Mouse (Mus musculus) liver, postnatal 0 days (tissue): ENCODE data around the gene Psmb1. TPM values are rescaled to one million over a fixed set of nuclear protein-coding genes. Genes with fewer than 3 reads are reported as not detected.

Experiments
- ATAC-seq: fragments of 200-750 bp; cut with Nextera tagmentation; 2 replicates; pipeline ENCODE4 v1.8.0; 2017; ENCODE audit warnings: mild to moderate bottlenecking, moderate library complexity
- DNase-seq: peaks from one replicate; pipeline ENCODE4 v3.0.0-alpha.2; 2016
- H3K27ac ChIP-seq: fragments of 300-500 bp; sonication (generic); 2 replicates; pipeline ENCODE4 v1.5.1; 2014; ENCODE audit warnings: antibody characterized with exemption, moderate library complexity, mild to moderate bottlenecking, low read depth
- H3K27me3 ChIP-seq: fragments of 300-500 bp; sonication (generic); 2 replicates; pipeline ENCODE4 v1.6.1; 2014; ENCODE audit warnings: low read length, control low read depth, mixed read lengths; ENCODE audit not compliant: insufficient read depth
- H3K36me3 ChIP-seq: fragments of 300-500 bp; sonication (generic); replicated peaks from 2 replicates; pipeline ENCODE4 v1.6.1; 2014; ENCODE audit warnings: mild to moderate bottlenecking, control low read depth, low read length, moderate library complexity, mixed read lengths; ENCODE audit not compliant: insufficient read depth
- H3K4me1 ChIP-seq: fragments of 300-500 bp; sonication (generic); 2 replicates; pipeline ENCODE4 v1.6.1; 2014; ENCODE audit warnings: antibody characterized with exemption, mild to moderate bottlenecking, control low read depth; ENCODE audit not compliant: insufficient read depth
- H3K4me2 ChIP-seq: fragments of 300-500 bp; sonication (generic); 2 replicates; pipeline ENCODE4 v1.6.1; 2014; ENCODE audit warnings: low read depth, mild to moderate bottlenecking, low read length, moderate library complexity, mixed read lengths
- H3K4me3 ChIP-seq: fragments of 300-500 bp; sonication (generic); 2 replicates; pipeline ENCODE4 v1.5.1; 2014; ENCODE audit warnings: low read depth, low read length
- H3K9ac ChIP-seq: fragments of 300-500 bp; sonication (generic); replicated peaks from 2 replicates; pipeline ENCODE4 v1.6.1; 2014; ENCODE audit warnings: mild to moderate bottlenecking, moderate library complexity
- H3K9me3 ChIP-seq: fragments of 300-500 bp; sonication (generic); 2 replicates; pipeline ENCODE4 v1.6.1; 2016; ENCODE audit warnings: mild to moderate bottlenecking, control low read depth, low read length, mixed read lengths
- CTCF ChIP-seq: sonication (generic); IDR thresholded peaks from 2 replicates; pipeline ENCODE4 v1.5.1; 2016; ENCODE audit warnings: antibody characterized with exemption, low read depth
- EP300 ChIP-seq: IDR thresholded peaks from 2 replicates; pipeline ENCODE4 v1.6.1; 2016; ENCODE audit warnings: antibody characterized with exemption, low read depth, mild to moderate bottlenecking
- WGBS: fragments of 180-500 bp; shearing (Covaris S2); extraction: QIAGEN DNeasy Blood & Tissue Kit; methylation state at CpG from one replicate; pipeline ENCODE4 v1.1.7; 2014; ENCODE audit not compliant: insufficient replicate concordance; 5-methylcytosine and 5-hydroxymethylcytosine counted together
- polyA plus RNA-seq: library from polyadenylated mRNA; unstranded; fragments of >200 nt; fragmentation: Nextera tagmentation; extraction: Ambion mirVana; gene quantifications from 2 replicates; pipeline ENCODE4 v1.2.1, GENCODE M21; 2015

Gene Psmb1
- polyA plus RNA-seq, 1 experiment from 2014 or later = 134 TPM

- DNase-seq (no peak), ATAC-seq (no peak)
- no peak for TF ChIP-seq CTCF
- no peak for TF ChIP-seq EP300
- Histone ChIP-seq H3K27me3 (peaks cover 19% of the 10 kb centered on the region), H3K4me1 (no peaks in the 10 kb centered on the region; the same call in 1 of the 2 replicates), H3K36me3 (no peaks in the 10 kb centered on the region), H3K4me2 (peak overlapping the region; percentile 78), H3K27ac (no peak overlapping the region), H3K4me3 (peak overlapping the region; percentile 45; the same call in 1 of the 2 replicates), H3K9ac (no peak overlapping the region), H3K9me3 (no peaks in the 10 kb centered on the region)
- 52% methylated on average over 11 of the region's 11 CpGs for WGBS
Measured at GRCm38 (mm10) chr17:15535162-15535800, 35.7 kb upstream of the Psmb1 start.

- DNase-seq (peak; percentile 33), ATAC-seq (no peak)
- H3K9ac ChIP-seq = no peak overlapping the region
- H3K4me3 ChIP-seq = no peak overlapping the region
- WGBS = 28% methylated on average over 5 of the region's 5 CpGs
- H3K27ac ChIP-seq = no peak overlapping the region
- H3K9me3 ChIP-seq = no peaks in the 10 kb centered on the region
- no peak overlapping the region for H3K4me2 ChIP-seq
- peaks cover 15% of the 10 kb centered on the region for H3K4me1 ChIP-seq
- peaks cover 2% of the 10 kb centered on the region; the same call in 1 of the 2 replicates for H3K36me3 ChIP-seq
- TF ChIP-seq EP300 = no peak
- peak; percentile 51 for TF ChIP-seq CTCF
- peaks cover 1% of the 10 kb centered on the region; the same call in 1 of the 2 replicates for H3K27me3 ChIP-seq
Measured at GRCm38 (mm10) chr17:15530141-15530540, 30.6 kb upstream of the Psmb1 start.

DNA sequence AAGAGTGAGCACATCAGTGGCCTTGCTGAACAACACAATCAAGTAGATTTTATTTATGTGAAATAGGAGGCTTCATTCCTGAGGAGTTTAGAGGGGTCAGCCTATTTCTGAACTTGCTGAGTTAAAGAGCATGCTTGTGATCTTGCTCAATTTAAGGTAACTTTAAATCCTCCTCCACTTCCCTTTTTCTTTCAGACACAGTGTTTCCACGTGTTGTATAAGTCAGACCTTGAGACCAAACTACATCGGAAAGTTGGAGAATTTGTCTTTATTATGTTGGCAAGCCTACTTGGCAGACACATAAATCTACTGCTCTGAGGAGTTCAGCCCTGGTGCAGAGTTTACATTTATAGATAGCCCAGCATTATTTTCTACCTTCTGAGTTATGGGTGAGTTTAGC lies 29.3 kb upstream of the Psmb1 start:
- no peak overlapping the region for H3K4me3 ChIP-seq
- 36% methylated on average over 2 of the region's 2 CpGs for WGBS
- no peak overlapping the region for H3K4me2 ChIP-seq
- TF ChIP-seq CTCF (no peak), EP300 (no peak)
- peaks cover 15% of the 10 kb centered on the region for H3K4me1 ChIP-seq
- no peak for DNase-seq
- H3K27ac ChIP-seq = no peak overlapping the region
- no peak for ATAC-seq
- no peaks in the 10 kb centered on the region for H3K27me3 ChIP-seq
- H3K36me3 ChIP-seq = peaks cover 15% of the 10 kb centered on the region; the same call in 1 of the 2 replicates
- no peaks in the 10 kb centered on the region for H3K9me3 ChIP-seq
- no peak overlapping the region for H3K9ac ChIP-seq

DNA sequence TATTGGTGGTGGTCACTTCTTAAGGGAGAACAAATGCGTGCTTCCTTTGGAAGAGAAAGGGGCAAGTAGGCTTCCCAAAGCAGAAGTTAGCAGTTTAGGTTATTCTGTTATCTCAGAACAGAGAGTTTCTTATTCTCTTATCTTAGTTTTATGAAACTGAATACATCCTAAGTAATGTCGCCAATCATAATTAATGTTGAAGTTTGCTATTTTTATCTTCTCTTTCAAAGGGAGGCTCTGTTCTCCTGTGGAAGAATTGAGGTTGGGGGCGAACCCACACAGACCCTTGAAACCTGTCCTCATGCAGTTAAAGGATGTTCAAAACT lies 28.2 kb upstream of the Psmb1 start:
- WGBS = 29% methylated on average over 3 of the region's 3 CpGs
- Histone ChIP-seq H3K4me2 (peak overlapping the region; percentile 99), H3K27me3 (no peaks in the 10 kb centered on the region), H3K4me3 (peak overlapping the region; percentile 93), H3K9ac (peak overlapping the region; percentile 86), H3K9me3 (no peaks in the 10 kb centered on the region), H3K36me3 (peaks cover 25% of the 10 kb centered on the region), H3K4me1 (peaks cover 15% of the 10 kb centered on the region), H3K27ac (peak overlapping the region; percentile 88)
- ATAC-seq (no peak), DNase-seq (no peak)
- TF ChIP-seq CTCF (no peak), EP300 (no peak)

DNA sequence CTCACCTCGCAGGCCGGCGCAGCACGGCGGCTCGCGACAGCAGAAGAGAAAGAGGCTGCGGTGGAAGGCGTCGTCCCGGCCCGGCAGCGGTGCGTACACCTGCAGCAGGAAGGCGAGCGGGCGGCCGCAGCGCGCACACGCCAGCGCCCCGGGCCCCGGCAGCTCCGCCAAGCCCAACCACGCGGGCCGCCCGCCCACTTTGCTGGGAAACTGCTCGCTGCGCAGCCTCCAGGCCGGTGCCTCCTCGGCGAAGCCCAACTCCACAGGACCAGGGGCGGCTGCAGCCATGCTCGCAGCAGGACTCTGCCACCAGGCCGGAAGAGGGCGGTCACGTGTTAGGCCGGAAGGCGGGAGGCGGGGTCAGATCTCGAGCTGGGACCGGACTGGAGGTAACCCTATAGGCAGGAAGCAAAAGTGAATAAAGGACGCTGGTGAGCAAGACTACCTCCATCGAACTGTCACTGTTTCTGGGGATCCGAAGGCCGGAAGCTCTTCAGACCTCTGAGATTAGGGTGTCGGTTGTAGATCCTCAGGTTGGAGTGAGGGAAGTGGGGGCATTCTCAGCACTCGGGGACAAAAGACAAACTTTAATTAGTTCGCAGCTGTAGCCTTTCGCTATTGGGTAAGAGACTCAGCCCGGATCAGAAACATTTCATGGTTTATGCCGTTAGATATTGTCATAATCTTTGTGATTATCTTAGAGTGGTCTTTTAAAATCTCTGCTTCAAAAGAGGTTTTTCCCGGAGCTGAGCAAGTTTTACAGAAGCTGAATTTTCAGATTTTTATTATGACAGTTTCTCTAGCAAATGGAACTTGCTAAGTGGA lies 27.6 kb upstream of the Psmb1 start, which contains the start of gene Pdcd2:
Gene Pdcd2 (minus strand): TSS at position 316 of the 825 bp plus-strand sequence.
- peak within 1 kb of the TSS; percentile 93 for H3K4me3 ChIP-seq
- H3K27me3 ChIP-seq = no peaks in the 10 kb centered on the region
- WGBS = under 1% methylated on average over 53 of the region's 55 CpGs
- peak within 1 kb of the TSS; percentile 86 for H3K9ac ChIP-seq
- H3K4me1 ChIP-seq = peaks cover 15% of the 10 kb centered on the region
- peak; percentile 100 for ATAC-seq
- peaks cover 29% of the 10 kb centered on the region for H3K36me3 ChIP-seq
- H3K27ac ChIP-seq = peak within 1 kb of the TSS; percentile 88
- peak within 1 kb of the TSS; percentile 99 for H3K4me2 ChIP-seq
- DNase-seq = peak; percentile 98
- H3K9me3 ChIP-seq = no peaks in the 10 kb centered on the region
- TF ChIP-seq CTCF (peak; percentile 56), EP300 (no peak)

DNA sequence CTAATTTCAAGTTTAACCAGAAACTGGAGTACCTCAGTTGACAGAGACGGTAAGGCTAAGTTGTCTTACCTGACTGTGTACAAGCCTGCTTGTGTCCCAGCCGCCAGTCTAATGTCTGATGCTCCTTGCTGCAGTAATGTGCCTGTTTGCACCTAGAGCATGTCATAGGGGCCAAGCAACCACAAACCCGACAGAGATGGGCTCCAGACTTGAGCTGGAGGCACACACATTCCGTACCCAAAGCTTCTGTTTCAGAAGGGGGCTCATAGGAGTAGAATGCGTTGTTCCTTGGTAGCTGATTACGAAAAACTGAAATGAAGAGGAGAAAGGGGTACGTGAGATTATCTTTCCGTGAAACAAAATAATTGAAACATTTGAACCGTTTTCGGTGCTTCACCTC lies 26.8 kb upstream of the Psmb1 start:
- H3K27me3 ChIP-seq = no peaks in the 10 kb centered on the region
- WGBS = 12% methylated on average over 10 of the region's 10 CpGs
- peak overlapping the region; percentile 88; the same call in 1 of the 2 replicates for H3K27ac ChIP-seq
- TF ChIP-seq CTCF (no peak), EP300 (no peak)
- peak overlapping the region; percentile 93 for H3K4me3 ChIP-seq
- peaks cover 15% of the 10 kb centered on the region for H3K4me1 ChIP-seq
- no peaks in the 10 kb centered on the region for H3K9me3 ChIP-seq
- peak overlapping the region; percentile 86 for H3K9ac ChIP-seq
- peaks cover 36% of the 10 kb centered on the region for H3K36me3 ChIP-seq
- ATAC-seq (no peak), DNase-seq (no peak)
- H3K4me2 ChIP-seq = peak overlapping the region; percentile 99
